Mouse (Mus musculus): Measurements from ENCODE around the gene Glce. TPM values are rescaled to one million over a fixed set of nuclear protein-coding genes. Genes with fewer than 3 reads are reported as not detected.

The Glce gene
- polyA plus RNA-seq, 1 experiment from 2014 or later: 26.9 TPM

DNA sequence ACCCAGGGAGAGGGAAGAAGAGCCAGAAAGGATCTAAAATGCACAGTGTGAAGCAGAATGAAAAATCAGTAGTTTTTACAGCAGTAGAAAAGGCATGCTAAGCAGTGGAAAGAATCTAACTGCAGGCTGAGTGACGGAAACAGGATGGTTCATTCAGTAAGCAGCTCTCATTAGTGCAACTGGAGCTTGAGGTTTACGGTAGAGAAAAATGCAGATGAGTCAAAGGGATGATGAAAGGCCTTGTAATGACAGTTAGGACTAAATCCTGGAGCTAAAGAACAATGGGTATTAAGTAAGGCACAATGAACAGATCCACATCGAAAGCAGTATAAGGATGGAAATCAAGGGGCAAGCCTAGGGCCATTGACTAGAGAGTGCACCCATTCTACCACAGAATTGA lies 3.7 kb downstream of the Glce start:
- H3K4me3 ChIP-seq: no peak overlapping the region
- no peaks in the 10 kb centered on the region for H3K27me3 ChIP-seq
- no peak overlapping the region for H3K4me2 ChIP-seq (replicated peaks)
- WGBS: 31% methylated on average over 3 of the region's 3 CpGs
- no peaks in the 10 kb centered on the region for H3K36me3 ChIP-seq
- ATAC-seq (ENCODE audit: low FRiP score): no peak
- peaks cover 18% of the 10 kb centered on the region for H3K4me1 ChIP-seq
- H3K9me3 ChIP-seq (replicated peaks): no peaks in the 10 kb centered on the region
- no peak overlapping the region for H3K27ac ChIP-seq
- H3K9ac ChIP-seq: no peak overlapping the region

DNA sequence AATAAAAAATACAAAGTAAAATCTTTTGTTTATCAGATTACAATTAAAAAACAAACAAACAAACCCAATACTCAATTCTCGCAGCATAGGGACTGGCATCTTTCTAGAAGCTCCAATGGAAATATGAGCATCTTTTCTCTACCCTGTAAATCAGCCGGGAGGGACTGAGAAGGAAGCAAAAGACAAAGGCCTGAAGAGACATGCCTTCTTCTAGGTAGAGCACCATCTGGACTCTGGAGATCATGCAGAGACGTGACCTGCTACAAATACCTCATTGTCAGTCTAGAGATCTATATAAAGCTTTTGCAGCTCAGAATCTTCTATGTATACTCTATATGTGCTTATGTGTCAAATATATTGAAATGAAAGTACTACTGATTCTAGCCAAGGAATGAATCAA lies 6.6 kb downstream of the Glce start:
- no peak for ATAC-seq (ENCODE audit: low FRiP score)
- H3K4me3 ChIP-seq: no peak overlapping the region
- peaks cover 6% of the 10 kb centered on the region; the same call in 1 of the 2 replicates for H3K4me1 ChIP-seq
- H3K9me3 ChIP-seq (replicated peaks): no peaks in the 10 kb centered on the region
- H3K36me3 ChIP-seq: no peaks in the 10 kb centered on the region
- H3K9ac ChIP-seq: no peak overlapping the region
- H3K27me3 ChIP-seq: no peaks in the 10 kb centered on the region
- WGBS: 80% methylated on average over 3 of the region's 3 CpGs
- H3K4me2 ChIP-seq (replicated peaks): no peak overlapping the region
- H3K27ac ChIP-seq: no peak overlapping the region

DNA sequence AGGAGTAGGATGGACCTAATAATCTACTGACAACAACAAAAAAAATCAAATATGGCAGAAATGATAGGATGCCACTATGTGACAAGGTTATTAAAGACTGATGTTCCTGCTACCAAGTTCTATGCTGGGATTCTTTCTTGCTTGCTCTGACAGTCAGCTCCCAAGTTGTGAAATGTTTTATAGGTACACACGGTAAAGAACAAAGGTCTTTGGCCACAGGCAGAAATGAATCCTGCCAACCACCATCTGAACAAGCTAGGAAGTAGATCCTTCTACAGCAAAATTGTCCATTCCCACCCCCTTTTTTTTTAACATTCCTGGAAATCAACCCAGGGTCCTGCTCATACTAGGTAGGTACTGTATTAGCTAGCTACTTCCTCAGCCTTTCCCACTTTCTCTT lies 25.9 kb downstream of the Glce start:
- no peaks in the 10 kb centered on the region for H3K9me3 ChIP-seq (replicated peaks)
- no peak overlapping the region for H3K4me2 ChIP-seq (replicated peaks)
- H3K27me3 ChIP-seq: no peaks in the 10 kb centered on the region
- WGBS: 73% methylated on average over 1 of the region's 1 CpGs
- no peak overlapping the region for H3K4me3 ChIP-seq
- no peak overlapping the region for H3K27ac ChIP-seq
- no peak overlapping the region for H3K9ac ChIP-seq
- H3K4me1 ChIP-seq: no peaks in the 10 kb centered on the region
- no peaks in the 10 kb centered on the region for H3K36me3 ChIP-seq
- ATAC-seq (ENCODE audit: low FRiP score): no peak

- no peak overlapping the region for H3K9ac ChIP-seq
- 95% methylated on average over 5 of the region's 5 CpGs for WGBS
- H3K36me3 ChIP-seq: no peaks in the 10 kb centered on the region
- no peaks in the 10 kb centered on the region for H3K27me3 ChIP-seq
- ATAC-seq (ENCODE audit: low FRiP score): no peak
- H3K27ac ChIP-seq: no peak overlapping the region
- no peaks in the 10 kb centered on the region for H3K9me3 ChIP-seq (replicated peaks)
- no peaks in the 10 kb centered on the region for H3K4me1 ChIP-seq
- no peak overlapping the region for H3K4me2 ChIP-seq (replicated peaks)
- no peak overlapping the region for H3K4me3 ChIP-seq
Measured at GRCm38 (mm10) chr9:62091604-62092003, 30.9 kb downstream of the Glce start.

DNA sequence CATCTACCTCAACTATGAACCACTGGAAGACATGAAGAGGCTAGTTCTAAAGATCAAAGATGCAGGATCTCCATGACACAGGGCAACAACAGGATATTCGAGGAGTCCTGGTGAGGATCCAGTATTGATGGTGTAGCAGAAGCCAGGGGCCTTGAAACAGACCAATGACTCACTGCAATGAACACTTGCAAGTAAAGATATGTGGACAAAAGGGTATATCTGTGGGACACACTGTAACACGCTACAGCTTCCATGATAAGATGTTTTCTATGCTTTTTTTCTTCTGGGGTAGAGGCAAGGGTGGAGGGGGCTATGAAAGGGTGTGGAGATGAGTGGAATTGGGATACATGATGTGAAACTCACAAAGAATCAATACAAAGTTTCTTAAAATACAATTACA lies 36.9 kb downstream of the Glce start:
- 88% methylated on average over 2 of the region's 2 CpGs for WGBS
- no peak overlapping the region for H3K27ac ChIP-seq
- H3K9ac ChIP-seq: no peak overlapping the region
- H3K4me1 ChIP-seq: no peaks in the 10 kb centered on the region
- H3K36me3 ChIP-seq: no peaks in the 10 kb centered on the region
- H3K9me3 ChIP-seq (replicated peaks): no peaks in the 10 kb centered on the region
- H3K4me2 ChIP-seq (replicated peaks): no peak overlapping the region
- no peak overlapping the region for H3K4me3 ChIP-seq
- ATAC-seq (ENCODE audit: low FRiP score): no peak
- no peaks in the 10 kb centered on the region for H3K27me3 ChIP-seq

DNA sequence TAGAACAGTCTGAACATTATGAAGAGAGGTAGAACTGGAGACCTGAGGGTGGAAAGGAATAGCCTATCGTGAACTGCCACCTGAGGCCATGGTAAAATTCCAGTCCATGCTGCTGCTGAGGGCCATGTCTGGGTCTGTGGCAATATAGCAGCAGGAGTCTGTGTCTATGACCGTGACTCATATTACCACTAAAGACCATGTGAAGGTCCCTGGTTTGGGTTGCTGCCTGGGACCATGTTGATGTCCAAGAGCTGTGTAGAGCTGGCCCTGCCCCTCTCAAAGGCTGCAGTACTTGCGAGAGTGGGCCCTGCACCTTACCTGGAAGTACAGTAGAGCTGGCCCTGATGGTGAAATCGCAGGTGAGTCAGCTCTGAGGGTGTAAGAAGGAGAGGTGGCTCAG lies 37.6 kb downstream of the Glce start:
- Histone ChIP-seq H3K27me3 (no peaks in the 10 kb centered on the region), H3K4me3 (no peak overlapping the region), H3K9ac (no peak overlapping the region), H3K4me1 (no peaks in the 10 kb centered on the region), H3K27ac (no peak overlapping the region), H3K4me2 (replicated peaks) (no peak overlapping the region), H3K9me3 (replicated peaks) (no peaks in the 10 kb centered on the region), H3K36me3 (no peaks in the 10 kb centered on the region)
- 95% methylated on average over 4 of the region's 4 CpGs for WGBS
- no peak for ATAC-seq (ENCODE audit: low FRiP score)

- Histone ChIP-seq H3K27ac (no peak overlapping the region), H3K4me2 (replicated peaks) (no peak overlapping the region), H3K36me3 (no peaks in the 10 kb centered on the region), H3K4me1 (no peaks in the 10 kb centered on the region), H3K4me3 (no peak overlapping the region), H3K9me3 (replicated peaks) (no peaks in the 10 kb centered on the region), H3K27me3 (no peaks in the 10 kb centered on the region), H3K9ac (no peak overlapping the region)
- no peak for ATAC-seq (ENCODE audit: low FRiP score)
- 69% methylated on average over 2 of the region's 2 CpGs for WGBS
Measured at GRCm38 (mm10) chr9:62082986-62083385, 39.5 kb downstream of the Glce start.

DNA sequence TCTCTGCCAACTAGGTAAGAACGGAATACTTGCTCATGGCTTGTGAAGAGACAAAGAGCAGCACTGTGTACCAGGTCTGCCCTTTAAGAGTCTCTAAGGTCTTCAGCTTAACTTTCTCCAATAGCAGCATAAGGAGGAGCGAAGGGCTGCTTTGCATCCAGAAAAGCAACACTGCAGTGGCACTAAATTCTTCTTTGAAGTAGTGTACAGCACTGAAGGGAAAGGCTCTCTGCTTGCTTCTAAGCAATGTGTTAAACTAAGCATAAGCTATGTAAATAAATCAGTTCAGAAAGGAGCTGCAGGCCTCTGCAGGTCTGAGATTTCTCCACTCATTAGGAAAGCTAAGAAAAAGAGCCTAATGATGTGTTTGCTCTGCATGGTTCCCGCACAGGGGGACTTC lies 40.9 kb downstream of the Glce start:
- Histone ChIP-seq H3K4me3 (no peak overlapping the region), H3K9me3 (replicated peaks) (no peaks in the 10 kb centered on the region), H3K4me2 (replicated peaks) (no peak overlapping the region), H3K27me3 (no peaks in the 10 kb centered on the region), H3K4me1 (no peaks in the 10 kb centered on the region), H3K27ac (0 out of 2 replicates have a peak overlapping the region, but pooled peaks have one; percentile 30), H3K36me3 (no peaks in the 10 kb centered on the region), H3K9ac (no peak overlapping the region)
- no peak for ATAC-seq (ENCODE audit: low FRiP score)
- 75% methylated on average over 3 of the region's 3 CpGs for WGBS

DNA sequence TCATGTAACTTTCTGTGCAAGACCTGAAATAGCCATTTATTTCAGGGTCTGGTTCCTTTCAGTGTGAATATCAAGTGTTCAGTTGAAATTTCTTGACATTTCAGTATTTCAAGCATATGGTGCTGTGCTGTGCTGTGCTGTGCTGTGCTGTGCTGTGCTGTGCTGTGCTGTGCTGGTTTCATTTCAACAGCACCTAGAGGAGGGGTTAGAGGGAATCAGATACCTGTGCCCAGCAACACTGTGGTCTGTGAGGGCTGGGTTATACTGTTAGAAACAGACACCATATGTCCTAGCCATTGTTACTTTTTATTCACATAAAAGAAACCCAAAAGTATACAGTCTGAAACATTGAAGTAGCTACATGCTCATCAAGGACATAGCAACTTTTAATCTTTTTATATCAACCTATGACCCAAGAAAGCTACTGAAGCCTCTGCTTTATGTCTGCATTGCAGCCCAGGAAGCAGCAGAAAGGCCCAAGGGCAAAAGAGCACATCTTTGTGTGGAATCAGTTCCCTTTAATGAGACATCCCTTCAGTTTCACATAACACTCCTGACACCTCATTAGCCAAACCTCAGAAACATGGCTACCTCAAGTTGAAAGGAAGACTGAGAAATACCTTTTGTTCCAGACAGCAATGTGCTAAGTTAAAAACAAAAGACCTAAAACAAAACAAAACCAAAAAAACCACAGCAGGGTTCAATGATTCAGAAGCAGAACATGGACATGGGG lies 42.3 kb downstream of the Glce start:
- Histone ChIP-seq H3K4me3 (no peak overlapping the region), H3K9ac (no peak overlapping the region), H3K36me3 (no peaks in the 10 kb centered on the region), H3K4me2 (replicated peaks) (no peak overlapping the region), H3K27me3 (no peaks in the 10 kb centered on the region), H3K27ac (no peak overlapping the region), H3K9me3 (replicated peaks) (no peaks in the 10 kb centered on the region), H3K4me1 (no peaks in the 10 kb centered on the region)
- ATAC-seq (ENCODE audit: low FRiP score): no peak

- no peak overlapping the region for H3K4me3 ChIP-seq
- no peak for ATAC-seq (ENCODE audit: low FRiP score)
- 94% methylated on average over 3 of the region's 3 CpGs for WGBS
Measured at GRCm38 (mm10) chr9:62062234-62062633, 60.2 kb downstream of the Glce start.

GRCm38 (mm10) chr9:62060431-62060830 lies 62.0 kb downstream of the Glce start:
- no peak overlapping the region for H3K4me3 ChIP-seq
- ATAC-seq (ENCODE audit: low FRiP score): no peak

More at GRCm38 (mm10) chr9:62062234-62062633, 60.2 kb downstream of the Glce start:
- H3K27ac ChIP-seq: no peak overlapping the region
- no peaks in the 10 kb centered on the region for H3K36me3 ChIP-seq
- H3K9me3 ChIP-seq (replicated peaks): no peaks in the 10 kb centered on the region
- H3K4me1 ChIP-seq: no peaks in the 10 kb centered on the region
- H3K4me2 ChIP-seq (replicated peaks): no peak overlapping the region
- no peak overlapping the region for H3K9ac ChIP-seq
- H3K27me3 ChIP-seq: no peaks in the 10 kb centered on the region

GRCm38 (mm10) chr9:62059941-62060340 lies 62.5 kb downstream of the Glce start:
- Histone ChIP-seq H3K4me3 (no peak overlapping the region), H3K9me3 (replicated peaks) (no peaks in the 10 kb centered on the region), H3K9ac (no peak overlapping the region), H3K4me1 (no peaks in the 10 kb centered on the region), H3K36me3 (no peaks in the 10 kb centered on the region), H3K27ac (no peak overlapping the region), H3K27me3 (no peaks in the 10 kb centered on the region), H3K4me2 (replicated peaks) (no peak overlapping the region)
- WGBS: 84% methylated on average over 11 of the region's 11 CpGs
- no peak for ATAC-seq (ENCODE audit: low FRiP score)

More at GRCm38 (mm10) chr9:62060431-62060830, 62.0 kb downstream of the Glce start:
- Histone ChIP-seq H3K27ac (no peak overlapping the region), H3K27me3 (no peaks in the 10 kb centered on the region), H3K9me3 (replicated peaks) (no peaks in the 10 kb centered on the region), H3K4me2 (replicated peaks) (no peak overlapping the region), H3K4me1 (no peaks in the 10 kb centered on the region), H3K9ac (no peak overlapping the region), H3K36me3 (no peaks in the 10 kb centered on the region)
- WGBS: 92% methylated on average over 2 of the region's 2 CpGs

GRCm38 (mm10) chr9:62057881-62058506 lies 64.5 kb downstream of the Glce start:
- Histone ChIP-seq H3K9me3 (replicated peaks) (no peaks in the 10 kb centered on the region), H3K27ac (no peak overlapping the region), H3K27me3 (no peaks in the 10 kb centered on the region), H3K4me3 (no peak overlapping the region), H3K36me3 (no peaks in the 10 kb centered on the region), H3K4me1 (no peaks in the 10 kb centered on the region), H3K4me2 (replicated peaks) (no peak overlapping the region), H3K9ac (no peak overlapping the region)
- no peak for ATAC-seq (ENCODE audit: low FRiP score)
- WGBS: 78% methylated on average over 7 of the region's 7 CpGs
